Mouse (Mus musculus) kidney, adult 9 months (tissue): ENCODE data around the gene Kcnq4.

Source experiments
- DNase-seq: peaks from one replicate; pipeline ENCODE4 v3.0.0; 2022

Gene Kcnq4

GRCm38 (mm10) chr4:120747941-120748866 lies at the start of gene Kcnq4:
Kcnq4 (minus strand) TSS chr4:120748612.
- no peak for DNase-seq

- DNase-seq: no peak
Measured at GRCm38 (mm10) chr4:120796687-120797086, 48.3 kb upstream of the Kcnq4 start.

- DNase-seq: peak; percentile 64
Measured at GRCm38 (mm10) chr4:120795646-120796045, 47.2 kb upstream of the Kcnq4 start.

- no peak for DNase-seq
Measured at GRCm38 (mm10) chr4:120792918-120793317, 44.5 kb upstream of the Kcnq4 start.

- DNase-seq: no peak
Measured at GRCm38 (mm10) chr4:120790027-120790426, 41.6 kb upstream of the Kcnq4 start.

- DNase-seq: no peak
Measured at GRCm38 (mm10) chr4:120755801-120756200, 7.4 kb upstream of the Kcnq4 start.

- peak; percentile 74 for DNase-seq
Measured at GRCm38 (mm10) chr4:120755299-120755698, 6.9 kb upstream of the Kcnq4 start.

- DNase-seq: no peak
Measured at GRCm38 (mm10) chr4:120749601-120750000, 1.2 kb upstream of the Kcnq4 start.

GRCm38 (mm10) chr4:120747243-120747792 lies 1.1 kb downstream of the Kcnq4 start:
- no peak for DNase-seq

GRCm38 (mm10) chr4:120746552-120747150 lies 1.8 kb downstream of the Kcnq4 start:
- DNase-seq: no peak

- no peak for DNase-seq
Measured at GRCm38 (mm10) chr4:120745731-120746551, 2.5 kb downstream of the Kcnq4 start.

GRCm38 (mm10) chr4:120743636-120744035 lies 4.8 kb downstream of the Kcnq4 start:
- no peak for DNase-seq

GRCm38 (mm10) chr4:120741303-120741702 lies 7.1 kb downstream of the Kcnq4 start:
- DNase-seq: no peak

- no peak for DNase-seq
Measured at GRCm38 (mm10) chr4:120734012-120734622, 14.3 kb downstream of the Kcnq4 start.

- no peak for DNase-seq
Measured at GRCm38 (mm10) chr4:120732737-120733136, 15.7 kb downstream of the Kcnq4 start.

- peak; percentile 59 for DNase-seq
Measured at GRCm38 (mm10) chr4:120731030-120731644, 17.3 kb downstream of the Kcnq4 start.

- no peak for DNase-seq
Measured at GRCm38 (mm10) chr4:120730574-120730973, 17.8 kb downstream of the Kcnq4 start.

GRCm38 (mm10) chr4:120730146-120730545 lies 18.3 kb downstream of the Kcnq4 start:
- peak; percentile 38 for DNase-seq

GRCm38 (mm10) chr4:120729441-120729840 lies 19.0 kb downstream of the Kcnq4 start:
- no peak for DNase-seq

- DNase-seq: no peak
Measured at GRCm38 (mm10) chr4:120727842-120728241, 20.6 kb downstream of the Kcnq4 start.

- DNase-seq: no peak
Measured at GRCm38 (mm10) chr4:120726174-120726573, 22.2 kb downstream of the Kcnq4 start.

- no peak for DNase-seq
Measured at GRCm38 (mm10) chr4:120725516-120726090, 22.8 kb downstream of the Kcnq4 start.
